Mouse (Mus musculus) spleen, postnatal 10 days (tissue): ENCODE data around the gene S100a14.

Experiments used
- DNase-seq, 2 experiments: peaks; one replicate each; pipeline ENCODE4 v3.0.0; 2021 to 2022; ENCODE audit warnings: low spot score in 2 of 2

Gene S100a14

DNA sequence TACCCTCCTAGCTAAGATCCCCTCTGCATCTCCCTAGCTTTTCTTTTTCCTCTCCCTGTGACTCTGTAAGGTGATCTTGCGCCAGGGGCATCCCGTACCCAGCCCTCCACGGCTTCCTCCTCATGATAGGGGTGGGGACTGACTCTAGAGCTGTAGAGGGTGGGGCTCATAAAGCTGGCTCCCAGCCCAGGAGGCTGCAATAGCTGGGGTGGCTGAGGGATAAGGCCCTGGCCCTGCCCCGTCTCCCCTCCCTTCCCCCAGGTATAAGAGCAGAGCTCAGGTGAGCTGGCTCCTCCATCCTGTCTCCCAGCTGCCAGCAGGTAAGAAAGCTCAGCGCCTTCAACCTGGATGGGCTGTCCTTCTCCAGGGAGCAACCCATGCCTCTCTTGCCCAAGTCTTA is at the start of gene S100a14:
Gene S100a14, plus strand, starts transcription at position 277 of the 400 bp plus-strand sequence.
- DNase-seq = no peak

DNA sequence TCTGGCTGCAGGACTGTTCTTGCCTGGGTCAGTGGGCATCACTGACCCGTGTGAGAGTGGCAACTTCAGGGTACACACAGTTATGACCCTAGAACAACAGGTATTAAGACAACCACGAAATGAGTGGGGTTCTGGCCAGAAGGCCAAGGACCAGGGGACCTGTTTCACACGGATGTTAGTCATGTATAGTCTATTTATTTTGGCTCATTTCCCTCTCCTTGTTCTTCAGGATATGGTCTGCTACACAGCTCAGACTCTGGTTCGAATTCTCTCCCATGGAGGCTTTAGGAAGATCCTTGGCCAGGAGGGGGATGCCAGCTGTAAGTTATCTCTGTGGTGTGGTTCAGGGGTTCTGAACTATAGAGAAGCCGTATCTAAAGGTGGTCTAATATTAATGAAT is 39.7 kb upstream of the S100a14 start:
- no peak for DNase-seq

DNA sequence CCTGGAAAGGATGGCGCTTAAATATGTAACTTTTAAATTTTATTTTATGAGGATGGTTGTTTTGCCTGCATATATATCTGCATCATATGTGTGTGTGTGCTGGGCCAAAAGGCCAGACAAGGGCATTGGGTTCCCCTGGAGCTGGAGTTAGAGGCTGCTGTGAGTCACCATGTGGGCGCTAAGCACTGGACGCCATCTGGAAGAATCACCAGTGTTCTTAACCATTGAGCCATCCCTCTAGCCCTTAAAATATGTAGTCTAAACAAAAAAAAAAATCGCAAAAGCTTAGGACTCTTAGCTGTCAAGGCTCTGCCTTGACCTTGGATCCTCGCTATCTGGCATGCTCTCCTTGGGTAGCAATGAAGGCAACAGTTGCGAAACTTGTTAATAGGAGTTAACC is 38.1 kb upstream of the S100a14 start:
- no peak for DNase-seq

DNA sequence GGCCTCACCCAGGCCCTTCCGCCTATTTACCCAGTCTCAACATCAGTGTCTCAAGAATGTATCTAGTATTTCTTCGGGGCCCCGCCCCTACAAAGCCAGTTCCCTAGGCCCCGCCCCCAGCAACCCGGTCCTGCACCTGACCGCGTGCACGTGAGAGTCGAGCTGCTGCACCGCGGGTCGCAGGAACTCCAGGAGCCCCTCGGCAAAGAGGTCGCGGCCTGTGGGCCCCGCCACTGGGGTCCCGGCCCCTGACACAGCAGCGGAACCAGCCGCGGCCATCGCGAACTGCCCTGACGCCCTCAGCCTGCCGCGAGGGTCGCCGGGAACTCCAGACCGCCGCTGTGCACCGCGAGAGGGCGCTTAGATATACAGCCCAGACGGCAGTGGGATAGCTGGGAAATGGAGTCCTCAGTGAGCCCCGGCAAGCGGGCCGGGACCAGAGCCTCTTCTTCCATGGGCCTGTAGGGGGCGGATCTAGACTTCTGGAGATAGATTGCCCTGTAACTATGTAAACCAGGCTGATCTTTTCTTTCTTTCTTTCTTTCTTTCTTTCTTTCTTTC is 35.9 kb upstream of the S100a14 start, which contains the start of gene Snapin:
Gene Snapin, minus strand, starts transcription at position 338 of the 561 bp plus-strand sequence.
- DNase-seq = peak; percentile 96 to 97

DNA sequence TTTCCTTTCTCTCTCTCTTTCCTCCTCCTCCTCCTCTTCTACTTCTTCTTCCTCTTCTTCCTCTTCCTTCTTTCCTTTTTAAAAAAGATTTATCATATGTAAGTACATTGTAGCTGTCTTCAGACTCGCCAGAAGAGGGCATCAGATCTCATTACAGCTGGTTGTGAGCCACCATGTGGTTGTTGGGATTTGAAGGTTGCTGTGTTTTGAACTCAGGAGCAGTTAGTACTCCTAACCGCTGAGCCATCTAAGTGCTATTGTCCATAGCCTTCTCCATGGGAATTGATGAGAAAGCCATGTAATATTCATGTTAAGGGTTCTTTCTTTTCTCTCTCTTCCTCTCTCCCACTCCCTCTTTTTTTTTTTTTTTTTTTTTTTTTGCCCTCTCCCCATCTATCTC is 35.3 kb upstream of the S100a14 start:
- DNase-seq = peak in 1 of 2 experiments; percentile 65

DNA sequence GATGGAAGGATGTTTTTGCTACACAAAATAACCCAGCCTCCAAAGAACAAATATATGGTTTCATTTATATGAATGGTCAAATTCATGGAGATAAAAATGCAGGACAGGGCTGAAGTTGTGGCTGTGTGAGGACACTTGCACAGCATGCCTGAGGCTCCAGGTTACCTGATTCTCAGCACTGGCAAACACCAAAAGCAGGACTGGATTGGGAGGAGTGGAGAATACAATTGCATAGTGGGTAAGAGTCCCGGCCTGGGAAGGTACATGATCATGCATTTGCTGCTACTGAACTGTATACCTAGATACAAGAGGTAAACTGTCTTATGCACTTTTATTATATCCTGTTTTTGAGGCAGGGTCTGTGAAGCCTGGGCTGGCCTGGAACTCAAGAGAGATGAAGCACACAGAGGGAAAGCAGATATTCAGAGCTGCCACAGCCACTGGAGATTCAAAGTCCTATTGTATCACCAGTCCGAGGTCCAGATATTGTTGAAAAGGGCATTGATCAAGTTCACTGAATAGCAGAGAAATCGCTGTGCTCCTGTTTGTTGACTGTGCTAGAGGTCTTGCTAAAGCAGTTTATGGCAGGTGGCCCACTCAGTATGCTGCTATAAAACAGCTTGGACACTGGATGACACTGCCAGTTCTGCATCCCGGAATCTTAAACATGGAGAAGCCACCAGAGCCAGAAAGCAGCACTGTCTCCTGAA is 32.7 kb upstream of the S100a14 start:
- no peak for DNase-seq

DNA sequence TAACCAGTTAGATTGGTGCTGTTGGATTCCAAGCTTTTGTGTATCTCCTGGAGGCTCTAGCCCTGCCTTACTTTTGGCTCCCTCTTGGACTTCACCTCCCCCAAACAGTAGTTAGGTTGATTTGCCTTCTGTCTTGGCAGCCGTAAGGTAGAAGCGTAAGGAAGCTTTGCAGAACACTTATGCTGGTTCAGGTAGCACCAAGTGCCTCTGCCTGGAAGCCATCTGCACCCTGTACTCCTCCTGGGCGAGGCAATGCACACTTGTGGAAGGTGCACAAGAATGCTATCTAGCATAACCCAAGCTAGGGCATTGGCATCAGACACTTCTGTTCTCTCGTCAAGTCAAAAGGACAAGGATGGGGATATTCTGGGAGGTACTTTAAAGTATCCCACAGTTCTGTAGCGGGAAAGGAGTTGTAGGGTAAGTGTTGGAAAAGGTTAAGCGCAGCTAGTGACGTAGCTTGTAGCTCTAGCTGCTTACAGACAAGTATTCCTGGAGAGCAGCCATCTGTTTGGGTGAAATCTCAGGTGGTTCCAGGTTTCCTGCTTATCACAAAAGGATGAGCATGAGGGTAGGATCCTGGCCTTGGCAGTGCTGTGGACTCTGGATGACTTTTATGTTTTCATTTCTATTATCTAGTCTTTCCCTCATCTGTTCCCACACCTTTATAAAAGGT is 30.7 kb upstream of the S100a14 start:
- no peak for DNase-seq

DNA sequence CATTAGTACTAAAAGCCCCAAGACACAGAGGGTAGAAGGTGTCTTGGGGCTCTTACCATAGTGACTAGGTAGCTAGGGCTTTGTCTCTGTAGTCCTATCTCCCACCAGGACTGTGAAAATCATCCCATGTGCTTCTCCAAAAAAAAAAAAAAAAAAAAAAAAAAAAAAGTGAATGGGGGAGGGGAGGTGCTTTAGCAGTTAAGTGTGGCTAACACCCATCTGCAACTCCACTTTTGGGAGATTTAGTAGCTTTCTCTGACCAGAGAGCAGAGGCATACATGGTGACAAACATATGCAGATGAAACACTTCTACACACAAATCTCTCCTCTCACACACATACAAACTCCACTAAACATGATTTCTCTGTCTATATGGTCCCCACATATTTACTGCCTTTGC is 29.1 kb upstream of the S100a14 start:
- no peak for DNase-seq

DNA sequence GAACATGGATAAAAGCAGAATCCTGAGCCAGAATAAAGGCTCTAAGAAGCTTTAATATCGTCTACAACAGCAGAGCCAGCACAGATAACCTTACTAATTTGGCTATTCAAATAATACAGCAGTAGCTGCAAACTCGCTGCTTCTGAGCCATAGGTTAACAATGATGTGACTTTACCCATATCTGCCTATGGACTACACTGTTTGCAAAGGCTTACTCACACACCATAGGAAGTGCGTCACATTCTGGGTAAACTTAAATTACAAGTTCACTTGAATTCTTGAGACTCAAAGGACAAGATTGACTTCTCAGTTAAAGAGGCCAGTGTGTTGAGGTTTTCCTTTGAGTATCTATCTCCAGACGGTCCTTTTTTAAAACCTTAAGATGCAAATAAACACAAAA is 23.2 kb upstream of the S100a14 start:
- no peak for DNase-seq

DNA sequence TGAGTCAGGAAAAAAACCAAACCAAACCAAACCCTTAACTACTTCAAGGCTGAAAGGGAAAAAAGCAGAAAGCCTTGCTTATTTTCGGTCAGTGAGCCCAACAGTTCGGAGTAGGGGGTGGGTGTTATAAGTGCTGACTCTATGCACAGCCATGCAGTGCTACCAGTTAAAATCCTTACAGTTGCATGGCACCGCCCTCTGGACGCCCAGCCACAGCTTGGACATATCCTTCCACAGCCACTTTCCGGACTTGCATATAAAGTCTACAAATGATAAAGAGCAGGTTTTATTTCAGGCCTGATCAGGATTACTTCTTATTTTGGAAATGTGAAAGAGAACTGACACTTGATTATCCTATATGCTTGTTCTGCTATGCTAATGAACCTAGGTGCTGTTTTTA is 21.4 kb upstream of the S100a14 start:
- DNase-seq = no peak

DNA sequence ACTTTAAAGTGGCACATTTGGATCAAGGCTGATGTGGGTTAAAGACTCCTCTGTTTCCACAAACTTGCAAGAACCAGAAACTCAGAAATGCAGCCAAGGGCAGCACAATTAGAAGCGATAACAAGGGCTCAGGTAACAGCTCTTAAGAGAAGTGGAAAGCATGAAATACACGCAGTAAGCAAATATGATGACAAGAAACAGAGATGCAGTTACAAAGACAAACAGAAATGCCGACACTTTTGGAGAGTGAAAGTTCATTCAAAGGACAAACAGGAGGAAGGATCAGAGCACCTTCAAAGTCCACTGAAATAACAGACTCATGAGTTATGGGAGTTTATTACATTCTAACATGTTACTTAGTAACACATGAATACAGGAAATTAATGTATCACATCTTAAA is 20.3 kb upstream of the S100a14 start:
- DNase-seq = no peak

DNA sequence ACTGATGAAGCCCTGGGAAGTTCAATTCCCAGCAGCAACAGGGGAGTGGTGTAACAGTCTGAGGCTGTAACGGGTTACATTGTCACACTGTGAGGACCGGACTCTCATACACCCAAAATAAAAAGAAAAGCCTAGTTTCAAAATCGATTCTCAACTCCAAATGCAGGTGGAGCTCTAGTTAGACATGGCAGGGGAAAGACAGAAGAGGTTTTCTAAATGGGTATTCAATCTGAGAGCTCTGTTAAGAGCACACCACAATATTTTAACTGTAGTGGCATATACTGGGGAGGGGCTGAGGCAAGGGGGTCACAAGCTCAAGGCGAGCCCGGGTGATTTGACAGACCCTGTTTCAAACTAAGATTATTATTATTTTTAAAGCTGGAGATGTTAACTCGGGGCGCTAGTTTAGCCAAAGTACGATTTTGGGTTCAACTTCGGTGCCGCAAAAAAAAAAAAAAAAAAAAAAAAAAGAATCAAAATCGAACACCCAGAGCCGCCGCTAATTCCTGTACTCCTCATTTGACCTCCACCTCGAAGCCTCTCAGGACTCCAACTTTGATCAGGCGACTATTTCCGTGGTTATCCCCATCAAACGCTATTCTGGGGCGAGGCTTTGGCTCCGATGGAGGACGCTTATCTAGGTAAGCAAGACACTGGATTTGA is 18.2 kb upstream of the S100a14 start:
- DNase-seq = no peak

DNA sequence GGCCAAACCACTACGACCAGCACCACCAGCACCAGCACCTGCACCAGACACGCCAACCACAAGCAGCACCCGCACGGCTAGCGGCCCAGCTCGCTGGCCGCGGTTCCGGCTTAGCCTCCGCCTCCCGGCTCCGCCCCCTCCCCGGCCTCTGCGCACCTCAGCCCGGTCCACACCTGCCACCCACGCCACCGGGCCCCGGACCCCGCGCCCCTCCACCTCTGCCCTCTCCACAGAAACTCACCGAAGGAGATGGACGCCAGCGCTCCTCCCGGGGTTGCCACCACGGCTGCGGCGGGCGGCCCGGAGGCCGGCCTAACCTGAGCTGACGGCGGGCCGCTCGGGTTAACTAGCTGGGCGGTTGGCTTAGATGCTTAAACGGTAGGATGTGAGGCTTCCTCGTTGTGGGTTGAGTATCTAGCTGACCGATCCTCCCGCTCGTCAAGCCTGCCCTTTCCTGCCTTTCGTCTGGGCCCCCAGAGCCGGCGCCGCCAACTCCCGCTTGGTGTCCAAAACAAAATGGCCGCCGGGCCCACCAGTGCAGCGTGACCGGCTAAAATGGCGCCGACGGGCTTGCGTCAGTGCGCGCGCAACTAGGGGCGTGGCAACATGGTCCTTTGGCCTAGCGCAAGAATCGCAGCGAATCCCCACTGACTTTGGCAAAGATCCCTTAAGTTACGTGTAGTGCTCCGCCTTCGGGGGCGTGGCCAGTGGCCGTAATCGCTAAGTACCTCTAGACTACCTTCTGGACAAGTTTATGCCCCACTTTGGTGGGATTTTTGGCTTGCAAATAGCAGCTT is 17.5 kb upstream of the S100a14 start, which contains the start of gene Chtop:
Gene Chtop, minus strand, starts transcription at position 549 of the 797 bp plus-strand sequence.
- DNase-seq = peak; percentile 100

DNA sequence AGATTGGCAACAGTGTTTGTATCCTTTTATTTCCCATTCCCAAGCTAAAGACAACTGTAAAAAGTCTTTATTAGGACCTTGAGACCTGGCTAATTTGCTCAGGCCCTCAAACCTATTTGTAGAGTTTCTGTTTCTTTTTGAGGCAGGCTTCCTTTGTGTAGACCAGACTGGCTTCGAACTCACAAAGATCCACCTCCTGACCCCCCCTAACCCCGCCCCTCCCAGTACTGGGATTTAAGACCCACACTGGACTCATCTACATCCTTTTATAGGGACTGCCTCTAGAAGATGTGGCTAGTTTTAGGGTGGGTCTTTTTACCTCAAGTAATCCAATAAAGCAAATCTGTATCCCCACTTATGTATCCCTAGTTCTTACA is 16.9 kb upstream of the S100a14 start:
- no peak for DNase-seq

DNA sequence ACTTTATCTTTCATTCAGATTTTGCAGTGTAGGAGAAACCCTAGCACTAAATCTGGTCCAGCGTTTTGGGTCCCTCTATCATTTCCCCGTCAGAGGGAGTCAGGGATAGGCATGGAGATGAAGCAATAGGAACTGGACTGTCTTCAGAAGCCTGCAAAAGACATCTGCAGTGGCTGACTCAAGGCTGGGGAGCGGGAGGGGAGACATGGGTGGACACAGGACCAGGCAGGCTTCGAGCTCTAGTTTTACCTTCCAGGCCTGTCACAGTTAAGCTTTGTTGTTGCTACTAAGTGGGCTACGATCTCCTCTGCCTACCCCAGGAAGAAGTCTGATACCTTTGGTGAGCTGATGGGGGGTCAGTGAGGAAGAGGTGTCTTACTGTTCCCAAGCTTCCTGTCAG is 14.4 kb upstream of the S100a14 start:
- DNase-seq = no peak

DNA sequence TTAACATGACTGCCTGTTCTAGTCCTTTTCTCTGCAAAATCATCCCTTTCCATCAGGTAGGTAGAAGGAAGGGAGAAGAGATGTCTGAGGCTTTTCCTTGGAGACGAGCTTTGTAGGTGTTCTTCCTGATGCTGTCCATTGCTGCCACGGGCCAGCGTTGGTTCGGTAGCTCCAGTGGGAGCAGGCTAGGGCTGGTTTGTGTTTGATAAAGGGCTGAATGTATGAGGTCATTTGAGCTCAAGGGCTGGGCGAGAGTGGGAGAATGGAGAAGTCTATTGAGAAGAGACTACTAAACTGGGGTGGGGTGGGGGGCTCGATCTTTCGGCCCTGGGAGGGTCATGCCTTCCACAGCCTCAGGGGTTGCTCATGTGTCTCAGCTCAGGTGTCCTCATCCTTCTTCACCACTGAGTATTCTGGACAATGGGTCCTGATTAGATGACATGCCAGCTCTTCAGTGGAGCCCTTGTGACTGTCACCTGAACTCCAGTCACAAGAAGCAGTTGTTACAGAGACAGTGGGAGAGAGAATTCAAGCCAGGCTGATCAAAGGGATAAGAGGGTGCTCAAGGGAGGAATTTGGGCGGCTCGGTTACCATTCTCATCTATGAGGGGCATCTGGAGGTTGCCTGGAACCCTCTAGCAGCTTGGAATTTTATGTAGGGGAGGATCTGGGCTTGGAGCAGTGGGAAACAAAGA is 13.6 kb upstream of the S100a14 start:
- DNase-seq = no peak

DNA sequence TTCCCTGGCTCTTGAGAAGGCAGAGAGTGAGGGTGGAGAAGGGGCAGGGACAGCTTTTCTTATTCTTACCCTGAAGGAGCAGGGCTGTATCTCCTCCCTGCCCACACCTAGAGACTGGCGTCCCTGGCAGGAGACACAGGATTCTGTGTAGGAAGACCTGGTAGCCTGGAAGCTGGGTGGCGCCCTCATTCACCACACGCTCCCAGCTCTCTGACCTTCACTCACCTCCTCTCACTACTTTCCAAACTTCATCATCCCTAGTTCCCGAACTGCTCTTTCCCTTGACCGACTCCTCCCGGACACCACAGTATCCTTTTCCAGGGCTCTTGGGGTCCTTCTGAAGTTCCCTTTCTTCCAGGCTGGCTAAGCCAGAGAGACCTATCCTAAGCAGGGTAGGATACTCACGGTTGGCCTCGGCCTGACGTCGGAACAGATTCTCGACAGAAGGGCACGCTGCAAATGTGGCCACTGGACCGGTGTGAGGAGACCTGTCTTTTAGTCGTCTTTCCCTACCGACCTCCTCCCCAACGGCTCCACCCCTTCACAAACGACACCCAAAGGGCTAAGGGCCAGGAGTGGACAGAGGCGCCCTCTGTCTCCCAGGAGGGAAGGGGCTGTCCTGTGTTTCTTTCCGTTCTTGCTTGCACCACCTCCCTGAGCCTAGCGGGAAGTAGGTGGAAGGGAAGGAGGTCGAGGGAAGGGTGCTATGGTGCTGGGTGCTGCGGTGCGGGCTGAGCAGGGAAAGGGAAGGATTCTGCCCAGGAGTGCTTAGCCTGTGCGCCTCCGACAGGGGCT is 12.7 kb upstream of the S100a14 start, which contains the start of the genes S100a1 and S100a13:
Gene S100a1, minus strand, starts transcription at position 597 of the 795 bp plus-strand sequence.
Gene S100a13, plus strand, starts transcription at position 640 of the 795 bp plus-strand sequence.
- DNase-seq = peak; percentile 53

DNA sequence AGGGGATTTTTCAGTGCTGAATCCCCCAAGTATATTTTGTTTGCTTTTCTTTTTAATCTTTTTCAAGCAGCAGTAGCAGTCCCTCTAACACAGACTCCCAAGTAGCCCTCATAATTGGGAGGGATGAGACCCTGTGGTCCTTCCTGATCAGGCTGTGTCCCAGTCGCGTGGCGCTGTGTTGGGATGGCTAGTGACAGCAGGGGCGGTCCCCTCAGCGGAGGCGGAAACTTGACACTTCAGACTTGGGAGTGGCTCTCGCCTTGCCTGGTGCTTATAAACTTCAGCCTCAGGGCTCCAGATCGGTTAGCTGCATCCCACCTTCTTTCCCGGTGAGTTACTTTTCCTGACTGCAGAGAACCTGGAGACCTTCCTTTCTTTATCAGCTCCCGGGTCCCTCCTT is 12.0 kb upstream of the S100a14 start:
- peak; percentile 45 to 75 for DNase-seq

DNA sequence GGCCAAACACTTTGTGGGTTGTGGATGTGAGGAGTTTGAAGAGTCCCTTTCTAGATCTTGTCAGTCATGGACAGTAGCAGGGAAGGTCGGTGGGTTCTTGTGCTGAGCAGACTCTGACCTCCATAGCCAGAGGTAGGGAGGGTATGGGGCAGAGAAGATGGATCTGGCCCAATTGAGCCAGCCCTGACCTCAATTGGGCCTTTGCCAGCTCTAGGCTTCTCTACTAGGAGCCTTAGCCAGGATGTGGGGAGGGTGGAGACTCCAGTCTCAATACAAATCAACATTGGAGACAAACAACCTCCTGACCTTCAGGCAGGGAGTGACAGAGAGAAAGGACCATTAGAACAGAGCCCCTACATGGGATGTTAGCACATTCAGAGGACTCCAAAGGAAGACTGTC is 11.4 kb upstream of the S100a14 start:
- no peak for DNase-seq

DNA sequence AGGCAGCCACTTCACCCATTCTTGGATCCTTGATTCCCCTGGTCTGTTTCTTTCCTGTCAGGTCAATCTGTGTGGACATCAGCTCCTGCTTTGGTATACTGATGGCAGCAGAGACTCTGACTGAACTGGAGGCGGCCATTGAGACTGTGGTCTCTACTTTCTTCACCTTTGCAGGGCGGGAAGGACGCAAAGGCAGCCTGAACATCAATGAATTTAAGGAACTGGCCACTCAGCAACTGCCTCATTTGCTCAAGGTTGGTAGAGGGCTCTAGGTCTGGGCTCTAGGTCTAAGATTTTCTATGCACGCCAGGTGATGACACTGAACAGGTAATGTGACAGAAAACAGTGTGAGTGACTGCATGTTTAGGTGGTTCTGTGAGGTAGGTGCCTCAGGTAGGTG is 10.9 kb upstream of the S100a14 start:
- DNase-seq = no peak
